Mouse (Mus musculus) cortical plate, adult 2 months (tissue): Measurements from ENCODE around the gene Caln1.

Experiments used
- CTCF ChIP-seq: fragments of 200-500 bp; IDR thresholded peaks from 2 replicates; pipeline ENCODE4 v1.5.1; 2011; ENCODE audit warnings: mild to moderate bottlenecking, control low read depth, low read length; ENCODE audit not compliant: insufficient read depth; ENCODE audit errors: extremely low read depth
- POLR2A ChIP-seq: fragments of 200-500 bp; IDR thresholded peaks from 2 replicates; pipeline ENCODE4 v1.6.1; 2011; ENCODE audit warnings: mild to moderate bottlenecking, low read length, control low read depth; ENCODE audit not compliant: insufficient read depth; ENCODE audit errors: extremely low read depth

DNA sequence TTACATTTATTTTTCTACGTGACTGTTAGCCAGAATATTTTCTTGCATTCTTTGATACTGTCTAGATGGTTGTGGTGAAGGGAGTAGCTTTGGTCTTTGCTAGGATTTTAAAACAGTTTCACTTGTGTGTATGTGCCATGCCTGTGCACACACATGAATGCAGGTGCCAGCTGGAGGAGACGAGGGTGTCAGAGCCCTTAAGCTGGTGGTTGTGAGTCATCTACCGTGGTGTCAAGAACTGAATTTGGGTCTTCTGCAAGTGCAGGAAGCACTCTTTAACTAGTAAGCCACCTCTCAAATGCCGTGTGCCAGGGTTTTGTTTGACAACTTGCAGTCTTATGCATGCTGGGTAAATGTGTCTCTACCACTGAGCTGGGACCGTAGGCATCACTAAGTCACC, 178.2 kb downstream of the Caln1 start:
- TF ChIP-seq POLR2A (no peak), CTCF (no peak)
